Mouse (Mus musculus): ENCODE results near the gene 1700017N19Rik. TPM values are rescaled to one million over a fixed set of nuclear protein-coding genes. Genes with fewer than 3 reads are reported as not detected.

Gene 1700017N19Rik
- not detected for polyA plus RNA-seq (2017; shearing (Covaris generic))

GRCm38 (mm10) chr10:100590323-100590722 lies at the start of gene 1700017N19Rik, which contains the start of gene 4930430F08Rik:
Gene 1700017N19Rik, plus strand, starts transcription at chr10:100590484.
Gene 4930430F08Rik, minus strand, starts transcription at chr10:100590423.

Other genes with a start within 250 kb of the 1700017N19Rik start
- gene Gm4302, start 249.6 kb upstream of the 1700017N19Rik start, polyA plus RNA-seq (2017; shearing (Covaris generic)), result not detected
- not detected for gene Gm4303, start 244.5 kb upstream of the 1700017N19Rik start, polyA plus RNA-seq (2017; shearing (Covaris generic))
- not detected for gene Gm4305, start 239.4 kb upstream of the 1700017N19Rik start, polyA plus RNA-seq (2017; shearing (Covaris generic))
- not detected for gene Gm4307, start 229.1 kb upstream of the 1700017N19Rik start, polyA plus RNA-seq (2017; shearing (Covaris generic))
- not detected for gene Gm4312, start 207.9 kb upstream of the 1700017N19Rik start, polyA plus RNA-seq (2017; shearing (Covaris generic))
- 1 to 10 TPM; 2.0 to 3.6 TPM for gene Tmtc3, start 103.1 kb upstream of the 1700017N19Rik start, polyA plus RNA-seq (2017; shearing (Covaris generic))
- gene Cep290, start 102.9 kb upstream of the 1700017N19Rik start, polyA plus RNA-seq (2017; shearing (Covaris generic)), result 1 to 10 TPM in 1 of 2 experiments, under 1 TPM in 1; 0.74 to 1.8 TPM
- 1 to 10 TPM; 5.2 to 5.9 TPM for gene 4930430F08Rik, start 61 bp upstream of the 1700017N19Rik start, polyA plus RNA-seq (2017; shearing (Covaris generic))

Measured in activated CD4-positive, CD25-positive, alpha-beta regulatory T cell (primary cell).